Mouse (Mus musculus) urinary bladder, adult 18-20 months (tissue): ENCODE data around the gene Nedd8.

Source experiments
- DNase-seq, 2 experiments: peaks; one replicate each; pipeline ENCODE4 v3.0.0; 2022; ENCODE audit warnings: low spot score in 2 of 2, mixed read lengths in 2 of 2

Nedd8 gene

DNA sequence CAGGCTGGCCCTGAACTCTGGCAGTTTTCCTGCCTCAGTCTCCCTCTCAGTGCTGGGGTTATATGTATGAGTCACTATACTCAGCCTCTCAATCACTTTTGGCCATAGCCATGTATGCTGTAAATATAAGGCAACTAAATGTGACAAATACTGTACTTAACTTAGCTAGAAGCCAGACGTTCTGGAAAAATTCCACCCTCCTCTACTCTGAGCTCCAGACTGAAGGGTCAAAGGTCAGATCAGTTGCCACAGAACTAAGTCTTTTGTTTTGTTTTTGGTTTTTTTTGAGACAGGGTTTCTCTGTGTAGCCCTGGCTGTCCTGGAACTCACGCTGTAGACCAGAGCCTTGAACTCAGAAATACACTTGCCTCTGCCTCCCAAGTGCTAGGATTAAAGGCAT is 56.0 kb downstream of the Nedd8 start:
- no peak for DNase-seq

DNA sequence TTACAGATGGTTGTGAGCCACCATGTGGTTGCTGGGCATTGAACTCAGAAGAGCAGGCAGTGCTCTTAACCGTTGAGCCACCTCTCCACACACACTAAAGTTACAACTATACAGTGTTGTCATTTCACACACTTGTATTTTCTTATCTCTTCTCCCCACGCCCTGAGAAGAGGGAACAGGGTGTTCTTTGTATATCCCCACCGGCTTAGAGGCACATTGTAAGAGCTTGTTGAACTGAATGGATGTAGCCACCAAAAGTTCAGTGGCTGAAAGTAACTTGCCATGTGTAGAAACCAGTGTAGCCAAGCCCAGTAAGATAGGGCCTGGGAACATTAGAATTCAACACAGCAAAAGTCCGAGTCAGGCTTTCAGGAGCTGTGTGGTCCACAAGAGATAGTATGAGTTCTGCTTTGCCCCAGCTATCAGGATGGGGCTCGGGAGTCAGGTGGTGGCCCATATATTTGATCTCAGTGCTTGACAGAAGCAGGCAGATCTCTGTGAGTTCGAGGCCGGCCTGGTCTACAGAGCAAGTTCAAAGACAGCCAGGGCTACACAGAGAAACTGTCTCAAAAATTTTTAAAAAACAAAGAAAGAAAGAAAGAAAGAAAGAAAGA is 57.3 kb downstream of the Nedd8 start:
- no peak for DNase-seq

DNA sequence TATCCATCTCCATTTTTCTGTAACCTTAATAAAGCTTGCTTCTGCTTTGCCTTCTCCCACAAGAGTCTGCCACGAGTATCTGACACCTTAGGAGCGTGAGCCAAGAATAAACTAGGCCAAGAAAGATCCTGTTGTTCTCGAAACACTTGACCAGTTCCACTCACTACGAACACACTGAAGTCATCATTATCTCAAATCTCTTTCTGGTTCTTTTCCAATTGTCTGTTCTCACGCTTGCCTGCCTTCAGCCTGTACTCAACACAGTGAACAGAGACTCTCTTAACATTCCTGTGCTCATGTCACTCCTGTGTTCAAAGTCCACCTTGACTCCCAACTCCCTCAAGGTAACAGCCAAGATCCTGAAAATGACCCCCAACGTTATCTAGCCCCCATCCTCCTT is 58.6 kb downstream of the Nedd8 start:
- DNase-seq = no peak
